Mouse (Mus musculus) myocyte (in vitro differentiated cells): ENCODE measurements around the gene Vmn1r58.

ENCODE experiments used
- CEBPB ChIP-seq: IDR thresholded peaks from 2 replicates; pipeline ENCODE4 v1.6.1; 2011; ENCODE audit warnings: mild to moderate bottlenecking, moderate library complexity; ENCODE audit not compliant: poor library complexity, insufficient read depth, severe bottlenecking
- E2F4 ChIP-seq: IDR thresholded peaks from one replicate; pipeline ENCODE4 v1.6.1; 2011; ENCODE audit warnings: mild to moderate bottlenecking, control low read depth, moderate library complexity; ENCODE audit not compliant: insufficient read depth
- MAX ChIP-seq: IDR thresholded peaks from one replicate; pipeline ENCODE4 v1.6.1; 2011; ENCODE audit warnings: low read depth, mild to moderate bottlenecking, control low read depth
- MYOD1 ChIP-seq, 3 experiments: IDR thresholded peaks; one replicate each; pipeline ENCODE4 v1.6.1; 2011; ENCODE audit warnings: control low read depth in 2 of 3, low read depth in 2 of 3, mild to moderate bottlenecking in 2 of 3, moderate library complexity in 1 of 3; ENCODE audit not compliant: insufficient read length in 2 of 3, control insufficient read depth in 1 of 3
- MYOG ChIP-seq, 3 experiments: IDR thresholded peaks; one replicate each; pipeline ENCODE4 v1.6.1; 2011; ENCODE audit warnings: control low read depth in 2 of 3, low read depth in 2 of 3, mild to moderate bottlenecking in 2 of 3; ENCODE audit not compliant: insufficient read length in 2 of 3, control insufficient read depth in 1 of 3, insufficient read depth in 1 of 3
- POLR2A ChIP-seq: IDR thresholded peaks from one replicate; pipeline ENCODE4 v1.6.1; 2011; ENCODE audit warnings: low read depth, mild to moderate bottlenecking, control low read depth, moderate library complexity; ENCODE audit not compliant: insufficient read length
- POLR2AphosphoS2 ChIP-seq: IDR thresholded peaks from one replicate; pipeline ENCODE4 v1.6.1; 2011; ENCODE audit warnings: low read depth, control low read depth; ENCODE audit not compliant: insufficient read length
- REST ChIP-seq: IDR thresholded peaks from one replicate; pipeline ENCODE4 v1.6.1; 2011; ENCODE audit warnings: mild to moderate bottlenecking, control low read depth, moderate library complexity; ENCODE audit not compliant: insufficient read depth, insufficient read length
- TCF12 ChIP-seq: IDR thresholded peaks from one replicate; pipeline ENCODE4 v1.6.1; 2011; ENCODE audit warnings: mild to moderate bottlenecking, control low read depth; ENCODE audit not compliant: poor library complexity, insufficient read depth, severe bottlenecking
- USF1 ChIP-seq: IDR thresholded peaks from one replicate; pipeline ENCODE4 v1.6.1; 2011; ENCODE audit warnings: low read depth, mild to moderate bottlenecking, control low read depth, moderate library complexity

DNA sequence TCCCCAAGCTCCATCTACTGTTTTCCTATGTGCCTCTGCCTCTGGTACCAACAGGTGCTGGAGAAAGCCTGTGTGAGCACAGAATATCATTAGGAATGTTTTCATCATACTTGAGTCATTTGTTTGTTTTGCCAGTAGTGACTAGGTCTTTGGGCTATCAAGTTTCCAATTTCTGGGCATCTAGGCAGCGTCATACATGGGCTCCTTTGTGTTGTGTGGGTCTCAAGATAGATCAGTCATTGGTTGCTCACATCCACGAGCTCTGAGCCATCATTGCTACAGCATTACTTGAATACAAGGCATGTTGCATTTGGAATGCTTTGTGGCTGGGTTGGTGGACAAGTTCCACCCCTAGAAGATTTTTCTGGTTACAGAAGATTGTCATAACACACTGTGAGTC, 7.0 kb downstream of the Vmn1r58 start:
- TF ChIP-seq TCF12 (no peak), POLR2A (no peak), MYOG (IDR thresholded peaks at IDR 0.05; ENCODE audit: control insufficient read depth in 1 of 3, insufficient read depth in 1 of 3, insufficient read length in 2 of 3, low read depth in 2 of 3) (no peak), CEBPB (no peak), E2F4 (no peak), USF1 (no peak), POLR2AphosphoS2 (no peak), MAX (no peak), MYOD1 (IDR thresholded peaks at IDR 0.05; ENCODE audit: control insufficient read depth in 1 of 3, insufficient read length in 2 of 3, low read depth in 2 of 3) (peak in 1 of 3 experiments; percentile 11), REST (no peak)
